Mouse (Mus musculus): ENCODE measurements at regions not wholly inside any gene's neighbourhood (a gene's known extent, or its start where the extent isn't known, plus 50 kb on each side); places are given as distances from the start of the nearest gene placed in this dataset.

DNA sequence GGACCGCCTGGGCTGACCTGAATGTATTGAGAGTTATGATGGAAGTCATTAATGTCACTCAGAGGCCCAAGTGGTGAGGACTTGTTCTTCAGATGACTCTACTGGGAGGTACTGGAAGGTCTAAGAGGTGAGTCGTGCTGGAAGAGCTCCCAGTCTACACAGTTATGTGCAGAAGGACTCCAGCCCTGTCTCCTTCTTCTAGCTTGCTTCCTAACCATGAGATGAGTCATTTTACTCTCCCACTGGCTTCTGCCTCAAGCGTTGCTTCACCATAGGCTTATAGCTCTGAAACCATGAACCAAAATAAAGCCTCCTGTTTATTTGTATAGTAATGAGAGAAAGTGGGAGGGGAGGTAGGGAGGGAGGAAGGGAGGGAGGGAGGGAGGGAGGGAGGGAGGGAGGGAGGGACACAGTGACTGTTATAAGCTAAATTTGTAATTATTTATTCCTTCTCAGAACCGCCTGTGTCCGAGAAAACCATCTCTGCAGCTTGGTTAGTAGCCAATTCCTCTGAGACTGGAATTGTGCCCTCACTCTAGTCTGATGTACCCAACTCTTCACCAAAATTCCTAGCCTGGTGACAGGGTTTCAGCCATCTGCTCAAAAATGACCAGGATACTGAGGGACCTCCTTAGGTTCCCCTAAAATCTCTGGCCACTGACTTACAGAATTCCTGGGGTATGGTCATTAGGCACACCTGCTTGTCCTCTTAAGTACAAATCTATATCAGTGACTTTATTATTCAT lies 211.6 kb upstream of the Atp2b1 start:
- Histone ChIP-seq H3K4me2 (ENCODE audit: low read depth) (no peak overlapping the region), H3K4me1 (ENCODE audit: control insufficient read depth, insufficient read depth, low read length) (no peaks in the 10 kb centered on the region), H3K36me3 (ENCODE audit: control insufficient read depth, insufficient read depth, low read length) (no peaks in the 10 kb centered on the region), H3K9me3 (ENCODE audit: control insufficient read depth, low read length) (no peaks in the 10 kb centered on the region), H3K27me3 (ENCODE audit: control insufficient read depth, insufficient read depth, low read length) (no peaks in the 10 kb centered on the region), H3K9ac (ENCODE audit: low read length) (no peak overlapping the region), H3K4me3 (ENCODE audit: low read depth, low read length) (no peak overlapping the region), H3K27ac (ENCODE audit: low read depth, low read length) (no peak overlapping the region)
- DNase-seq (ENCODE audit: low spot score) = no peak
- no peak for ATAC-seq (ENCODE audit: insufficient read depth, low FRiP score, low TSS enrichment)
- WGBS = 87% methylated on average over 5 of the region's 5 CpGs

DNA sequence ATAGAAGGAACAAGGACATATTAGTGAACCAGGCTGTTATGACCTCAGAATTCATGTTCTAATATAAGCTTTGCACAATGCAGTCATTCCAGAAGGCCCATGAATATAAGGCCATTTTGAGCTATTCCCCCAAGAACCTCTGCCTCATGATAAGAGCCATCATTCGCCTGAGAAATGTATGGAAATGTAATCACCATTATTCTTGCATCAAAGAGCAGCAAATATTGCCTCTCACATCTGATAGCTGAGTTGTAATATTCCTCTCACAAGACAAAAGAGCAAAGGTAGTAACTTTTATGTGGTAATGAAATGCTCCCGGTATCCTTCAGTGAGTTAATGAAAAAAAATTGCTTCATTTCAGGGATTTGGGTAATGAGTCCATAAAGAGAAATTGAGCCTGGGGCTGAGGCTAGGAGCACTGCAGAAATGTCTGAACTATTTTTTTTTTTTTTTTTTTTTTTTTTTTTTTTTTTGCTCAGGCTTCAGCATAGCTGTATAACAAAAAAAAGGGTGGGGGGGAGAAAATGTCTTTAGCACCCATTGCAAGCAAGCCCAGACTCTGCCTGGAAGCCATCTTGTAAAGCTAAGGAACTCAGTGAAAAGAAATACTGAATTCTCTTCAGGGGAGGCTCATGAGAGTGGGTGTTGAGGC lies 210.4 kb upstream of the Atp2b1 start:
- no peak; the same call in 1 of the 2 replicates for ATAC-seq (ENCODE audit: insufficient read depth, low FRiP score, low TSS enrichment)

DNA sequence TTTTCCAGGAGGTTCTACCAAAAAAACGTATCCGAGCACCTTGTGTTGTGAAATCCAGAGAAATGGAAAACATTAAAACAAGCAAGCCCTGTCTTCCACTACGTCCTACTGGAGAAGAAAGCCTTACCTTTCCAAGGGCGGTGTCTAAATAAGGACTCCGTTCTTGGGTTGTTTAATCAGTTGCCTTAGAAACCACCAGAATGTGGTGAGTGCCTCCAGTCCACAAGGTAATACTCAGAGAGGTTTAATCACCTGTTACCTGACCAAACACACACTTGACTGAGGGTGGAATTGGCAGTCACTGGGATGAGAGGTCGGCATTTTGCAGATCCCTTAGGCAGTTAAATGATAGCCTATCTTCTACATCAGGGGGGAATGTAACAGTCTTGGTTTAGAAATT lies 209.6 kb upstream of the Atp2b1 start:
- 88% methylated on average over 6 of the region's 6 CpGs for WGBS
- no peak for DNase-seq (ENCODE audit: low spot score)

More for the DNA sequence above, 210.4 kb upstream of the Atp2b1 start:
- DNase-seq (ENCODE audit: low spot score) = no peak
- no peak overlapping the region for H3K4me2 ChIP-seq (ENCODE audit: low read depth)
- no peaks in the 10 kb centered on the region for H3K4me1 ChIP-seq (ENCODE audit: control insufficient read depth, insufficient read depth, low read length)
- H3K4me3 ChIP-seq (ENCODE audit: low read depth, low read length) = no peak overlapping the region
- no peaks in the 10 kb centered on the region for H3K36me3 ChIP-seq (ENCODE audit: control insufficient read depth, insufficient read depth, low read length)
- no peak overlapping the region for H3K9ac ChIP-seq (ENCODE audit: low read length)
- no peaks in the 10 kb centered on the region for H3K9me3 ChIP-seq (ENCODE audit: control insufficient read depth, low read length)
- H3K27me3 ChIP-seq (ENCODE audit: control insufficient read depth, insufficient read depth, low read length) = no peaks in the 10 kb centered on the region
- no peak overlapping the region for H3K27ac ChIP-seq (ENCODE audit: low read depth, low read length)
- 77% methylated on average over 2 of the region's 2 CpGs for WGBS

DNA sequence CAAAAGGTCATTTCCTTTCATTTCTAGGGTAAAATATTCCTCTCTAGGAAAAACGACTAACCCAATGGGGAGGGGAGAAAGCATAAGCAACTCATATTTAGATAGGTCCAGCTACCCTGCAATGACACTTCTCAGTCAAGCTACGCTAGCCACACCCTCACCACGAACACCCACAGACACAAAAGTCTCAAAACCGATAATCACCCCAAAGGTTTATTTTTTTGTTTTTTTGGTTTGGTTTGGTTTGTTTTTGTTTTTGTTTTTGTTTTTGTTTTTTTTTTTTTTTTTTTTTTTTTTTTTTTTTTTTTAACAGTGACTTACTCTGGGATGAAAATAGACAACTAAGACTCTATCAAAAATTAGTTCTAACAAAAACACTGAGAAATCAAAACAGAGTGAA lies 196.3 kb upstream of the Atp2b1 start:
- WGBS = 89% methylated on average over 4 of the region's 4 CpGs
- no peak overlapping the region for H3K9ac ChIP-seq (ENCODE audit: low read length)

More for the DNA sequence above, 209.6 kb upstream of the Atp2b1 start:
- Histone ChIP-seq H3K4me2 (ENCODE audit: low read depth) (no peak overlapping the region), H3K9me3 (ENCODE audit: control insufficient read depth, low read length) (no peaks in the 10 kb centered on the region), H3K4me1 (ENCODE audit: control insufficient read depth, insufficient read depth, low read length) (no peaks in the 10 kb centered on the region), H3K27ac (ENCODE audit: low read depth, low read length) (no peak overlapping the region), H3K9ac (ENCODE audit: low read length) (no peak overlapping the region), H3K4me3 (ENCODE audit: low read depth, low read length) (no peak overlapping the region), H3K36me3 (ENCODE audit: control insufficient read depth, insufficient read depth, low read length) (no peaks in the 10 kb centered on the region), H3K27me3 (ENCODE audit: control insufficient read depth, insufficient read depth, low read length) (no peaks in the 10 kb centered on the region)
- no peak for ATAC-seq (ENCODE audit: insufficient read depth, low FRiP score, low TSS enrichment)

DNA sequence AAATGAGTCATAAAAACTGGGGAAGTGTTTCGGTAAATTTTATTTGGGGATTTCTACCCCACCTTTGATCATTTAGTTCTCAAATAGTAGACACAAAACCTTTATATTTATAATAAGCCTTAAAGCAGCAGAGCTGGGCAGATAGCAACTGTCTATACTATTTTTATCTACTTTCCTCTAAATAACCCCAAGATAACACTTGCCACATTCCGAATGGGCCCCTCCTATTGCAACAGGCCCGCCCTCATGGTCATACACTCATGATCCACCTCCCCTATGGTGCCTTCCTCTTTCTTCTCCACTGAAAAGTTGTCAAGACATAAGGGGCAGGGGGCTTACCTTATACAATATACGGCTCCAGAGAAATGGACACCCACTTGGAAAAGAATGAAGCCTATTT lies 195.5 kb upstream of the Atp2b1 start:
- no peaks in the 10 kb centered on the region for H3K27me3 ChIP-seq (ENCODE audit: control insufficient read depth, insufficient read depth, low read length)
- no peak for DNase-seq (ENCODE audit: low spot score)
- WGBS = 92% methylated on average over 4 of the region's 4 CpGs
- no peak overlapping the region for H3K27ac ChIP-seq (ENCODE audit: low read depth, low read length)
- no peak for ATAC-seq (ENCODE audit: insufficient read depth, low FRiP score, low TSS enrichment)
- H3K9ac ChIP-seq (ENCODE audit: low read length) = no peak overlapping the region
- no peak overlapping the region for H3K4me3 ChIP-seq (ENCODE audit: low read depth, low read length)
- no peak overlapping the region for H3K4me2 ChIP-seq (ENCODE audit: low read depth)
- H3K36me3 ChIP-seq (ENCODE audit: control insufficient read depth, insufficient read depth, low read length) = no peaks in the 10 kb centered on the region
- no peaks in the 10 kb centered on the region for H3K9me3 ChIP-seq (ENCODE audit: control insufficient read depth, low read length)
- no peaks in the 10 kb centered on the region for H3K4me1 ChIP-seq (ENCODE audit: control insufficient read depth, insufficient read depth, low read length)

More for the DNA sequence above, 196.3 kb upstream of the Atp2b1 start:
- no peak for DNase-seq (ENCODE audit: low spot score)
- no peak for ATAC-seq (ENCODE audit: insufficient read depth, low FRiP score, low TSS enrichment)
- H3K36me3 ChIP-seq (ENCODE audit: control insufficient read depth, insufficient read depth, low read length) = no peaks in the 10 kb centered on the region
- H3K27me3 ChIP-seq (ENCODE audit: control insufficient read depth, insufficient read depth, low read length) = no peaks in the 10 kb centered on the region
- H3K4me2 ChIP-seq (ENCODE audit: low read depth) = no peak overlapping the region
- H3K4me3 ChIP-seq (ENCODE audit: low read depth, low read length) = no peak overlapping the region
- no peaks in the 10 kb centered on the region for H3K9me3 ChIP-seq (ENCODE audit: control insufficient read depth, low read length)
- H3K4me1 ChIP-seq (ENCODE audit: control insufficient read depth, insufficient read depth, low read length) = no peaks in the 10 kb centered on the region
- H3K27ac ChIP-seq (ENCODE audit: low read depth, low read length) = no peak overlapping the region

DNA sequence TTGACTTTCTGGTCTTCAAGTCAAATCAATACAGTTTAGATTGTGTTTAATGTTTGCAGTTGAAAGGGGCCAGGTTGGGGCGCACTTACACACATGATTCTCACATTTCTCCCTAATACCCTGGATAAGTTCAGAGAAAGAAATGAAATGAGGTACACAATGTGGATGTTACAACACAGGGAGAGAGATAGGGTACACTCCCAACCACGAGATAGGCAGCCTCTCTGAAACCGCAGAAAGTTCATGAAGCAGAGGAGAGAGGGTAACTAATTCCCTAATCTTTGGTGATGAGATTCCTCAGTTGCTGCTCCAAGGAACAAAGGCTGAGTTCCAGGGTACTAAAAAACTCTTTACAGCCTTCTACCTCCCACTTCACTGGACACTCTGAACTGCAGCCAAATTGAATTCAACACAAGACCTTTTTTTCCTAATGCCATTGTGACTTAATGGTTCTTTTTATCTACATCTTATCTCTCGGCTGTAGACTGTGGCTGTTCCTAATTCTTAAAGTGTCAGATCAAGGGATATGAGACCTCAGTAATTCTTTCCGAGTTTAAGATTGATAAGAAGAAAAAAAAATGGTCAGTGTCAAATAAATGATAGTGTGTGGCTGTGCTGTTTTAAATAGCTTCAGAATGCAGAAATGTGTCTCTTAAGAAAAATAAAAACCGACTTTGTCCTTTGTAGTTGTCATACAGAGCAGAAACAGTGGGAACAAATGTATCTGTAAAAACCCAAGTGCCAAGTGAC lies 193.8 kb upstream of the Atp2b1 start:
- WGBS = 54% methylated on average over 6 of the region's 6 CpGs
- Histone ChIP-seq H3K36me3 (ENCODE audit: control insufficient read depth, insufficient read depth, low read length) (no peaks in the 10 kb centered on the region), H3K4me3 (ENCODE audit: low read depth, low read length) (no peak overlapping the region)

DNA sequence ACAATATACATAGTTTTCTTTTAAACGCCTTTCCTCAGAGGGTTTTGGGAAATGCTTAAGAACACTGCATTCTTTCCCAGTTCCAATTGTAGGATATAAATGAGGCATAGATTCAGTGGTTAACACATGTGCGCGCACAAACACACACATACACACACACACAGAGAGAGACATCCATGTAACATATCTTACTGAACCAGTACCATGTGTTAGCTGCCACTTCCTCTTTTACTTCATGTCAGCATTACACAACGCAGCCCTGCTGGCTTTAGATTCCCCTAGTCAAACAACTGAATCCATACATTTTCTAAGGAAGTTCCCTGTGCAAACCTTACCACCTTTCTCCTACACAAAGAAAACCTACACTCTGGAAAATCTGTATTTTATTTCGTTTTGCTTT lies 189.1 kb upstream of the Atp2b1 start:
- no peak overlapping the region for H3K27ac ChIP-seq (ENCODE audit: low read depth, low read length)
- 88% methylated on average over 5 of the region's 5 CpGs for WGBS
- H3K4me3 ChIP-seq (ENCODE audit: low read depth, low read length) = no peak overlapping the region
- H3K36me3 ChIP-seq (ENCODE audit: control insufficient read depth, insufficient read depth, low read length) = no peaks in the 10 kb centered on the region
- ATAC-seq (ENCODE audit: insufficient read depth, low FRiP score, low TSS enrichment) (no peak), DNase-seq (ENCODE audit: low spot score) (no peak)
- H3K4me2 ChIP-seq (ENCODE audit: low read depth) = no peak overlapping the region
- H3K4me1 ChIP-seq (ENCODE audit: control insufficient read depth, insufficient read depth, low read length) = no peaks in the 10 kb centered on the region
- no peak overlapping the region for H3K9ac ChIP-seq (ENCODE audit: low read length)
- no peaks in the 10 kb centered on the region for H3K27me3 ChIP-seq (ENCODE audit: control insufficient read depth, insufficient read depth, low read length)
- H3K9me3 ChIP-seq (ENCODE audit: control insufficient read depth, low read length) = no peaks in the 10 kb centered on the region

More for the DNA sequence above, 193.8 kb upstream of the Atp2b1 start:
- Histone ChIP-seq H3K27me3 (ENCODE audit: control insufficient read depth, insufficient read depth, low read length) (no peaks in the 10 kb centered on the region), H3K4me1 (ENCODE audit: control insufficient read depth, insufficient read depth, low read length) (no peaks in the 10 kb centered on the region), H3K27ac (ENCODE audit: low read depth, low read length) (no peak overlapping the region), H3K4me2 (ENCODE audit: low read depth) (no peak overlapping the region), H3K9me3 (ENCODE audit: control insufficient read depth, low read length) (no peaks in the 10 kb centered on the region), H3K9ac (ENCODE audit: low read length) (no peak overlapping the region)
- DNase-seq (ENCODE audit: low spot score) (no peak), ATAC-seq (ENCODE audit: insufficient read depth, low FRiP score, low TSS enrichment) (no peak)

DNA sequence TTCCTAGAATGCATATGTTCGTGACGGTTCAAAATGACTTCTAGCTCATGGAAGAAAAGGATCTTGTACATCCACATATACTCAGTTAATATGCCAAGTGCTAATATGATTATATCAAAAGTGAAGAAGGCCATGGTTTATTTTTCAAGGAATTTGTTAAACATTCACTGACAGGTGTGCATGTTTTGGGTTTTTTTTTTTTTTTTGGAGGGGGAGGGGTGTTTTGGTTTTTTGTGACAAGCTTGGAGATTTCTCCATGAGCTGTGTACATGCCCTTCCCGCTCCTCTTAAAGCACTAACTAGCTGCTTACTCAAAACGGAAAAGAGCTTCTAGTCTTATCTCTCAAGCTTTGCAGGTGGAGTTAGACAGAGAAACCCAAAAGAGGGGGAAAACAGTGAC lies 187.1 kb upstream of the Atp2b1 start:
- 86% methylated on average over 4 of the region's 4 CpGs for WGBS
- no peak overlapping the region for H3K4me3 ChIP-seq (ENCODE audit: low read depth, low read length)
- no peak overlapping the region for H3K4me2 ChIP-seq (ENCODE audit: low read depth)
- no peak for ATAC-seq (ENCODE audit: insufficient read depth, low FRiP score, low TSS enrichment)
- H3K36me3 ChIP-seq (ENCODE audit: control insufficient read depth, insufficient read depth, low read length) = no peaks in the 10 kb centered on the region
- no peak overlapping the region for H3K9ac ChIP-seq (ENCODE audit: low read length)
- H3K27ac ChIP-seq (ENCODE audit: low read depth, low read length) = no peak overlapping the region
- no peaks in the 10 kb centered on the region for H3K4me1 ChIP-seq (ENCODE audit: control insufficient read depth, insufficient read depth, low read length)
- H3K27me3 ChIP-seq (ENCODE audit: control insufficient read depth, insufficient read depth, low read length) = no peaks in the 10 kb centered on the region
- DNase-seq (ENCODE audit: low spot score) = no peak
- no peaks in the 10 kb centered on the region for H3K9me3 ChIP-seq (ENCODE audit: control insufficient read depth, low read length)

All from neural tube, embryonic 11.5 days (tissue).